Mouse (Mus musculus): Measurements from ENCODE around the gene Nalcn. TPM values are rescaled to one million over a fixed set of nuclear protein-coding genes. Genes with fewer than 3 reads are reported as not detected.

Gene Nalcn
- polyA plus RNA-seq, 1 experiment from 2014 or later = 0.81 TPM

- Histone ChIP-seq H3K4me2 (no peak overlapping the region), H3K4me3 (no peak overlapping the region), H3K4me1 (no peaks in the 10 kb centered on the region), H3K9ac (no peak overlapping the region), H3K27ac (no peak overlapping the region), H3K9me3 (no peaks in the 10 kb centered on the region), H3K36me3 (no peaks in the 10 kb centered on the region), H3K27me3 (no peaks in the 10 kb centered on the region)
- 70% methylated on average over 4 of the region's 4 CpGs for WGBS
- no peak for ATAC-seq (ENCODE audit: insufficient number of reproducible peaks, insufficient read depth, low FRiP score, low TSS enrichment, low read depth)
These were observed 51.6 kb downstream of the Nalcn start for GRCm38 (mm10) chr14:123575356-123575755.

GRCm38 (mm10) chr14:123574936-123575335, 52.0 kb downstream of the Nalcn start:
- no peaks in the 10 kb centered on the region for H3K9me3 ChIP-seq
- no peak for ATAC-seq (ENCODE audit: insufficient number of reproducible peaks, insufficient read depth, low FRiP score, low TSS enrichment, low read depth)
- no peak overlapping the region for H3K27ac ChIP-seq
- no peak overlapping the region for H3K4me2 ChIP-seq
- H3K9ac ChIP-seq = no peak overlapping the region
- H3K4me3 ChIP-seq = no peak overlapping the region
- no peaks in the 10 kb centered on the region for H3K4me1 ChIP-seq
- H3K27me3 ChIP-seq = no peaks in the 10 kb centered on the region
- no peaks in the 10 kb centered on the region for H3K36me3 ChIP-seq

DNA sequence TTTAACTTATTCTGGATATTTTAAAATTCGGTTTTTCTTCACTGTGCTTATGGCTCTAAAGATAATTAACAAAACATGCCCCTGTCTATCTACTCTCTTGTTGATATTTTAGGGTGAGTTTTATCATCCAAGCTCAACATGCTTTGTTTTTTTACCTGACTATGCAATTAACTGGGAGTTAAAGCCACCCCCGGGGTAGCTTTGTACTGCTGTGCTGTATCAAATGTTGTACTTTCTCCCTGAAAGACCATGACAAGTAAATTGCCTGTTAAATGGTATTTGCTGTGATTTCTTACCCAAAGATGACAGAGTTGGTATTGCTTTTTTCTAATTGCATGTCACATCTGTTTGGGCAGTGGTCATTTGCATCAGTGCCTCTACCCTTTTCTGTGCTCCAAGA, 60.3 kb downstream of the Nalcn start:
- Histone ChIP-seq H3K4me1 (no peaks in the 10 kb centered on the region), H3K9me3 (no peaks in the 10 kb centered on the region), H3K27ac (no peak overlapping the region), H3K4me2 (no peak overlapping the region), H3K36me3 (no peaks in the 10 kb centered on the region), H3K4me3 (no peak overlapping the region), H3K27me3 (no peaks in the 10 kb centered on the region), H3K9ac (no peak overlapping the region)
- ATAC-seq (ENCODE audit: insufficient number of reproducible peaks, insufficient read depth, low FRiP score, low TSS enrichment, low read depth) = no peak
- WGBS = 57% methylated on average over 2 of the region's 2 CpGs

DNA sequence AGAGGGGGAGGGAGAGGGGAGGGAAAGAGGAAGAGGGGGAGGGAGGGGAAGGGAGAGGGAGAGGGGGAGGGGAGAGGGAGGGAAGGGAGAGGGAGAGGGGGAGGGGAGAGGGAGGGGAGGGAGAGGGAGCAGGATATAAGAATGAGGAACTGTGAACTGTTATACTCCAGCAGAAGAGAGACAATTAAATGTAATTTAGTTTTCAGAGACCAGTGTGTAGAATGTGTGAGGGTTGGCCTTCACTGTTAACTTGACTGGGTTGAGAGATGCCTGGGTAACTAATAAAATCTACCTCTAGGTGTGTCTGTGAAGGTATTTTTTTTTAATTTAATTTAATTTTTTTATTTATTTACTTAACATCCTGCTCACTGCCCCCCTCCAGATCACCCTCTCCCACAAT, 71.4 kb downstream of the Nalcn start:
- Histone ChIP-seq H3K9me3 (no peaks in the 10 kb centered on the region), H3K27ac (no peak overlapping the region), H3K9ac (no peak overlapping the region), H3K4me1 (no peaks in the 10 kb centered on the region), H3K4me2 (no peak overlapping the region), H3K27me3 (no peaks in the 10 kb centered on the region), H3K36me3 (no peaks in the 10 kb centered on the region), H3K4me3 (no peak overlapping the region)
- ATAC-seq (ENCODE audit: insufficient number of reproducible peaks, insufficient read depth, low FRiP score, low TSS enrichment, low read depth) = no peak

GRCm38 (mm10) chr14:123554936-123555335, 72.0 kb downstream of the Nalcn start:
- no peaks in the 10 kb centered on the region for H3K9me3 ChIP-seq
- no peak overlapping the region for H3K9ac ChIP-seq
- H3K4me3 ChIP-seq = no peak overlapping the region
- WGBS = 47% methylated on average over 4 of the region's 4 CpGs
- ATAC-seq (ENCODE audit: insufficient number of reproducible peaks, insufficient read depth, low FRiP score, low TSS enrichment, low read depth) = no peak
- no peak overlapping the region for H3K4me2 ChIP-seq
- no peaks in the 10 kb centered on the region for H3K27me3 ChIP-seq
- H3K36me3 ChIP-seq = no peaks in the 10 kb centered on the region
- H3K4me1 ChIP-seq = no peaks in the 10 kb centered on the region
- H3K27ac ChIP-seq = no peak overlapping the region

GRCm38 (mm10) chr14:123542362-123542761, 84.6 kb downstream of the Nalcn start:
- H3K27ac ChIP-seq = no peak overlapping the region
- H3K9me3 ChIP-seq = no peaks in the 10 kb centered on the region
- H3K27me3 ChIP-seq = no peaks in the 10 kb centered on the region
- H3K4me2 ChIP-seq = no peak overlapping the region
- H3K9ac ChIP-seq = no peak overlapping the region
- no peak overlapping the region for H3K4me3 ChIP-seq
- ATAC-seq (ENCODE audit: insufficient number of reproducible peaks, insufficient read depth, low FRiP score, low TSS enrichment, low read depth) = no peak
- no peaks in the 10 kb centered on the region for H3K4me1 ChIP-seq
- H3K36me3 ChIP-seq = no peaks in the 10 kb centered on the region

DNA sequence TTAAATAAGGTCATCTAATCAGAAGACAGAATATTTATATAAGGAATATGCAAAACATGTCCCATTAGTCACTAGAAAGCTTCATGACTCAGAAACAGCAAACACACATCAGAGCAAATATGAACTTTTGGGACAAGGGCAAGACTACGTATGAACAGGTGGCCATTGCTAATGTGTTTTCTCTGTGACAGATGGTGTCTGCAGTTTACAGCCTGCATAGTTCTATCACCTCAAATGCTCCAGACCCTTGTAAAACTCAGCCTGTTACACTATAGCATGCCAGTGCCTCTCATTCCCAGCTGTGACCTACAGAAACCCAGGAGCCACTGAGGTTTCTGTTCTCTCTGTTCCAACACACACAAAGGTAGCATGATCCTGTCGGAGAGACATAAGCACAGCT, 91.3 kb downstream of the Nalcn start:
- no peak overlapping the region for H3K9ac ChIP-seq
- H3K4me2 ChIP-seq = no peak overlapping the region

GRCm38 (mm10) chr14:123533000-123533399, 93.9 kb downstream of the Nalcn start:
- Histone ChIP-seq H3K4me3 (no peak overlapping the region), H3K9ac (no peak overlapping the region), H3K4me2 (no peak overlapping the region), H3K36me3 (no peaks in the 10 kb centered on the region), H3K9me3 (no peaks in the 10 kb centered on the region), H3K27ac (no peak overlapping the region), H3K27me3 (no peaks in the 10 kb centered on the region), H3K4me1 (peaks cover 5% of the 10 kb centered on the region; the same call in 1 of the 2 replicates)
- no peak for ATAC-seq (ENCODE audit: insufficient number of reproducible peaks, insufficient read depth, low FRiP score, low TSS enrichment, low read depth)
- WGBS = 45% methylated on average over 1 of the region's 1 CpGs

More for the DNA sequence above, 91.3 kb downstream of the Nalcn start:
- no peaks in the 10 kb centered on the region for H3K9me3 ChIP-seq
- no peak overlapping the region for H3K4me3 ChIP-seq
- H3K27ac ChIP-seq = no peak overlapping the region
- 71% methylated on average over 2 of the region's 2 CpGs for WGBS
- H3K27me3 ChIP-seq = no peaks in the 10 kb centered on the region
- ATAC-seq (ENCODE audit: insufficient number of reproducible peaks, insufficient read depth, low FRiP score, low TSS enrichment, low read depth) = no peak
- peaks cover 5% of the 10 kb centered on the region; the same call in 1 of the 2 replicates for H3K4me1 ChIP-seq
- no peaks in the 10 kb centered on the region for H3K36me3 ChIP-seq

DNA sequence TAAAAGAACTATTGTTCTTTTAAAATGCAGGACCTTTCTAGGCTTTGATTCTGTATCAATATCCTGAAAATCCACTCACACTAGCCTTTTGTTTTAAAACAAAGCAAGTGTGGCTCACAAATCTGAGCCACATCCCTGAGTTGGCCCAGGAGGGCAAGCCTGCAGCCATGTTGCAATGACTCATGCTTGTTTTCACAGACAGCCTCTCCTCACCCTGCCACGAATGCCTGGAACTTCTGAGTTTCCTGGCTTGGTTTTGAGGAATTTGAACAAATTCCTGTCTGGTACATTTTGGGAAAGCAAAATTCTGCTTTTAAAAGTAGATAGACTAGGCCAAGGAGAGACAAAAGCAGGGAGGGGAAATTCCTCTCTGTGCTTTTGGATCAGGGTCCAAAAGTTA, 95.7 kb downstream of the Nalcn start:
- no peak overlapping the region for H3K4me2 ChIP-seq
- WGBS = 8% methylated on average over 1 of the region's 1 CpGs
- ATAC-seq (ENCODE audit: insufficient number of reproducible peaks, insufficient read depth, low FRiP score, low TSS enrichment, low read depth) = no peak
- H3K27ac ChIP-seq = no peak overlapping the region
- H3K27me3 ChIP-seq = no peaks in the 10 kb centered on the region
- H3K36me3 ChIP-seq = no peaks in the 10 kb centered on the region
- H3K9me3 ChIP-seq = no peaks in the 10 kb centered on the region
- H3K4me1 ChIP-seq = peaks cover 5% of the 10 kb centered on the region; the same call in 1 of the 2 replicates
- no peak overlapping the region for H3K9ac ChIP-seq
- H3K4me3 ChIP-seq = no peak overlapping the region

- ATAC-seq (ENCODE audit: insufficient number of reproducible peaks, insufficient read depth, low FRiP score, low TSS enrichment, low read depth) = no peak
These were observed 97.8 kb downstream of the Nalcn start for GRCm38 (mm10) chr14:123529143-123529542.

GRCm38 (mm10) chr14:123513376-123514141, 113.4 kb downstream of the Nalcn start:
- no peak overlapping the region for H3K4me3 ChIP-seq
- ATAC-seq (ENCODE audit: insufficient number of reproducible peaks, insufficient read depth, low FRiP score, low TSS enrichment, low read depth) = no peak
- 36% methylated on average over 8 of the region's 8 CpGs for WGBS
- H3K36me3 ChIP-seq = no peaks in the 10 kb centered on the region
- no peak overlapping the region for H3K27ac ChIP-seq
- no peak overlapping the region for H3K4me2 ChIP-seq
- no peaks in the 10 kb centered on the region for H3K9me3 ChIP-seq
- H3K4me1 ChIP-seq = peaks cover 4% of the 10 kb centered on the region
- no peak overlapping the region for H3K9ac ChIP-seq
- H3K27me3 ChIP-seq = no peaks in the 10 kb centered on the region

More at GRCm38 (mm10) chr14:123529143-123529542, 97.8 kb downstream of the Nalcn start:
- Histone ChIP-seq H3K27me3 (no peaks in the 10 kb centered on the region), H3K9ac (no peak overlapping the region), H3K9me3 (no peaks in the 10 kb centered on the region), H3K27ac (no peak overlapping the region), H3K4me1 (peaks cover 5% of the 10 kb centered on the region; the same call in 1 of the 2 replicates), H3K4me3 (no peak overlapping the region), H3K36me3 (no peaks in the 10 kb centered on the region), H3K4me2 (no peak overlapping the region)

- Histone ChIP-seq H3K9ac (no peak overlapping the region), H3K4me3 (no peak overlapping the region), H3K36me3 (no peaks in the 10 kb centered on the region), H3K9me3 (no peaks in the 10 kb centered on the region), H3K27me3 (no peaks in the 10 kb centered on the region), H3K4me2 (no peak overlapping the region), H3K27ac (no peak overlapping the region), H3K4me1 (peaks cover 4% of the 10 kb centered on the region)
- ATAC-seq (ENCODE audit: insufficient number of reproducible peaks, insufficient read depth, low FRiP score, low TSS enrichment, low read depth) = no peak
- WGBS = 46% methylated on average over 2 of the region's 2 CpGs
These were observed 114.0 kb downstream of the Nalcn start for GRCm38 (mm10) chr14:123512923-123513322.
